Mouse (Mus musculus) c-Kit-positive CD71-positive TER-119-negative erythroid progenitor cells, embryonic 14.5 days (primary cell): ENCODE measurements around the gene Gpatch8.
"Not testable (repeated sequence)": the region's sequence is repeated elsewhere in the genome, so short reads cannot be mapped to it uniquely, and the experiment has no call there.

Source experiments
- DNase-seq: peaks from one replicate; pipeline ENCODE4 v3.0.0-alpha.2; 2013; ENCODE audit warnings: low read depth

Gene Gpatch8

DNA sequence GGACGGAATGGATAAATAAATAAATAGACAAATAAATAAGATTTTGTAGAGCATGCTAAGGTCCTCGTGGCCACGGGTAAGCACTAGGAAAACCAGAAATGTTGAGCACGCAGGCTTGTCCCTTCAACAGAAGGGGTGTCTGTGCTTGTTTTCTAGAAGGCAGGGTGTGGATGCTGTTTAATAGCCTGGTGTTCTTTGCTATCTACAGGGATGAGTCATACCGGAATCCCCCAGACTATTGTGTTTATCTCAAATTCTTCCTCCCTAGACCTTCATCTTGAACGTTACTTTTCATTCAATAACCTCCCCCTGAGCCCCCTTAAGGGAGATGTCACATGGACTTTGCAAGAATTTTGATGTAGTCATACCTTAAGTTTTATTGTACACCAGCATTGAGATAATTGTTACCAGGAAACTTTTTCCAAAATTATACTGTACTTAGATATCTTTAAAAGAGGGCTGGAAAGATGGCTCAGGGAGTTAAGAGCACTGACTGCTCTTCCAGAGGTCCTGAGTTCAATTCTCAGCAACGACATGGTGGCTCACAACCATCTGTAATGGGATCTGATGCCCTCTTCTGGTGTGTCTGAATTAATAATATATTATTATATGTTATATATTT, 12.7 kb upstream of the Gpatch8 start:
- DNase-seq, result no peak

DNA sequence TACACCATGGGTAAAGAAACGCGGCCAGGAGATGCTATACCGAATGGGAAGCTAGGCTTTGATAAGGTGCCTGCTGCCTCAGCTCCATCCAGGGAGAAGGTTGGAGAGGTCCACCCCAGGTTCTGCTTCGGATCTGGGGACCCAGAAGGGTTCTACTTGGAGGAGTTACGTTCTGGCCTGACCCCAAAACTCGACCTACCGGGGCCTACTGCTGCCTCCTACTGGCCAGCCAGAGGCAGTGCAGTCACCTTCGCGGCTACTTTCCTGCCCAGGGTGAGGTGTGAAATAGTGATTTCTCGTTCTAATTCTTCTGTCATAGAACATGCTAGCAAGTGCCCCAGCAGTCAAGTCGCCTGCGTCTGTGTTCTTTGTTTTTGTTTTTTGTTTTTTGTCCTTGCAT, 12.0 kb upstream of the Gpatch8 start:
- DNase-seq, result no peak

DNA sequence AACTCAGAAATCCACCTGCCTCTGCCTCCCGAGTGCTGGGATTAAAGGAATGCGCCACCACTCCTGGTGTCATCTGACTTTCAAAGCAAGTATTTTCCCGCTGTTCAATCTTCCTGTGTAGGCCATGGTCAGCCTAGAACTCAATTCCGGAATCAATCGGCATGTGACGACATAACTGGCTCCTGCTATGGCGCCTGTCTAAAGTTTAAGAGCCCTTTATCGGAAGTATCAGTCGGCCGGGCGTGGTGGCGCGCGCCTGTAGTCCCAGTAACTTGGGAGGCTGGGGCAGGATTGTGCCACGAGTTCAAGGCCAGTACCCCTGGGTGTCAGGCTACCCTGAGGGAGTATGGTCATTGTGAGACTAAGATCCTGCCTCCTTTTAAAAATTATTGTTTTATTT, 11.5 kb upstream of the Gpatch8 start:
- no peak for DNase-seq

DNA sequence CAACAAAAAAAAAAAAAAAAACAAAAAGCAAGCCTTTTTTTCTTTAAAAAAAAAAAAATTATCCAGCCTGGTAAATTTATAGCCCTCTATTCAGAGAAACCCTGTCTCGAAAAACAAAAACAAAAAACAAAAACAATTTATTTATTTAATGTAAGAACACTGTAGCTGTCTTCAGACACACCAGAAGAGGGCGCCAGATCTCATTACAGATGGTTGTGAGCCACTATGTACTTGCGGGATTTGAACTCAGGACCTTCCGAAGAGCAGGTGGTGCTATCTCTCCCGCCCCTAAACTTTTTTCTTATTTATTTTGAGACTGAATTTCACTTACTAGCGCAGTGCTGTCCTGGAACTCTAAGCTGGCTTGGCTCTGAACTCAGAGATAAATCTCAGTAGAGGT, 11.0 kb upstream of the Gpatch8 start:
- no peak for DNase-seq

DNA sequence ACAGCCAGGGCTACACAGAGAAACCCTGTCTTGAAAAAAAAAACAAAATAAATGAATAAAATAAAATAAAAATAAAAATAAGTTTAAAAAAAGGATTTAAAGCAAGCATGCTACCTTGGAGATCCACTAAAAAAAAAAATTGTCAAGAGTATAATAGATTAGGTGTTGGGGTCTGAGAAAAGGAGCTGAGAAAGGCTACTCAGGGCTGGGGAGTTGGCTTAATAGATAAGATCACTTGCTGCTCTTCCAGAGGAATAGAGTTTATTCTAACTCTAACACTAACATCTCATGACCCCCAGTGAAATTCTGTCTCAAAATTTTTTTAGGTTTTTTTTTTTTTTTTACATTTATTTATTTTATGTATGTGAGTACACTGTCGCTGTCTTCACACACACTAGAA, 10.1 kb upstream of the Gpatch8 start:
- no peak for DNase-seq

DNA sequence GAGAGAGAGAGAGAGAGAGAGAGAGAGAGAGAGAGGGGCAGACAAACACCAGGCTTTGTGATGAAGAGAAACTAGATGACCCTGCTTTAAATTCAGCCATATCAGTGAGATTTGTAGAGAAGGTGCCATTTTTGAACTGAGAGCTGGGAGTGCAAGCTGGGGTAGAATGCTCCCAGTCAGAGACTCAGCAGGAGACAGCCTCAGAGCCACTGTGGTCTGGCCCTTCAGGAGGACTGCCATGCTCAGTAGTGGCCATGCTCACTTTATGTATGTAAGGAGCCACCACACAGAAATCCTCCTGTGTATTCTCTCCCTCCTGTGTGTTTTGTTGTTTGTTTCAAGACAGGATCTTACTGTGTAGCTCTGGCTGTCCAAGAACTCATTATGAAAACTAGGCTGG, 9.5 kb upstream of the Gpatch8 start:
- no peak for DNase-seq

DNA sequence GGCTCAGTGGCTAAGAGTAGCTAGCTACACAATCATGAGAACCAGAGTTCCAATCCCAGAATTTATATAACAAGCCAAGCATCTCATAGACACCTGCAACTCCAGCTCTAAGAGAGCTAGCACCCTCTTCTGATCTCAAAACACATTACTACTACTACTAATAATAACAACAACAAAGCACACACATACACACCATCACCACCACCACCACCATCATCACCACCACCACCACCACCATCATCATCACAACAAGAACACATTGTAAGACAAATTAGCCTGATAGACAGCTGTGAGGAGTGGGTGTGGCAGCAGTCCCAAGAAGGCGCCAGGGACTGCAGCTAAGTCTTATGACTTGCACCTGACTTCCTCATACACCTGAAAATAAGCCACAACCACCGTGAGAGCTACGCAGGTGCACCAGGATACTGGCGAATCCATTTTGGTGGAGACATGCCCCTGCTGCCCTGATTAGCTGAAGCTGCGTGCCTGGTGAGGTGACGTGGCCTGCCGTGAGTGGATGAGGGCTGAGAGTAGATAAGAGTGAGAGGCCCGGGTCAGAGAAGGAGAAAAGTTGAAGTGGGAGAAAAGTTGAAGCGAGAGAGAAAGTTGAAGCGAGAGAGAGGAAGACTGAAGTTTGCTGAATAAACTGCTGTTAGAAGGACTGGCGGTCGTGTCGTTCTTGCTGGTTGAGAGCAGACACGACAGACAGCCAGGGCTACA, 8.9 kb upstream of the Gpatch8 start:
- DNase-seq, result not testable (repeated sequence)

DNA sequence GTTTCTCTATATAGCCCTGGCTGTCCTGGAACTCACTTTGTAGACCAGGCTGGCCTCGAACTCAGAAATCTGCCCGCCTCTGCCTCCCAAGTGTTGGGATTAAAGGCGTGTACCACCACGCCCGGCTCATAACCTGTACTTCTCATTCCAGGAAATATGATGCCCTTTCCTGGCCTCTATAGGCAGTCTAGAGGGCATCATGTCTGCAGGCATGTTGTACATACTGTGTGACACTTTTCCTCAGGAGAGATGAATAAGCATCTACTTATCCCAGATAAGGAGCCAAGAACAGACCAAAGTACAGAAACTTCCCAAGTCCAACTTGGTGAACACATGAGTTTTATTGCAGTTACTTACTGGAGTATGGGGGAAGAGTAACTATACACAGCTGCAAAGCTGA, 2.5 kb upstream of the Gpatch8 start:
- no peak for DNase-seq

DNA sequence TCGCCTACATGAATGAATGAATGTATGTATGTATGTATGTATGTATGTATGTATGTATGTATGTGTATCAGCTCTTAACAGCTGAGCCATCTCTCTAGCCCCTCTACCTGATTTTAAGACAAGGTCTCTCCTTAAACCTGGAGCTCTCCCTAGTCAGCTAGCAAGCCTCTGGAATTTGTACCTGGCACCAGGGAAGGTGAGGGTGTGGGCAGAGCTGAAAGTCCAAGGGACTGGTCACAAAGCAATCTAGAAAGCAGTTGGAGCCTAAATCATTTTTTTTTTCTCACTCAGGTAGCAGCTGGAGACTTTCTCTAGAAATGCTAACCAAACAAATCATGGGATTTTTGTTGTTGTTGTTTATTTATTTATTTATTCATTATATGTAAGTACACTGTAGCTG, 1.2 kb upstream of the Gpatch8 start:
- DNase-seq, result no peak

DNA sequence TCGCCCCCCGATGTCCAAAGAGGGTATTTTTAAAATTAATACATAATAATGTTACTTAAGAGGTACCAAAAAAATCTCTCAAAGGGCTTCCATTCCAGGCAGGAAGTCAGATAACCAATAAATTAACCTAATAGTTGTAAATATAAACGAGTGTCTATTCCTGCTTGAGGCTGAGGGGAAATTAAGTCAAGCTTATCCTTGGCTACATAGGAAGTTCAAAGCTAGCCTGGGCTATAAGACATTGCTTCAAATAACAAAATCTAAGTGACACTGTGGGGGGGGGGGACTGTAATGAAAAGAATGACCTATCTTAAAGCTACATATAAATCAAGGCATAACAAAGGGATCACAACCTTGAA, 503 bp upstream of the Gpatch8 start:
- DNase-seq, result no peak

DNA sequence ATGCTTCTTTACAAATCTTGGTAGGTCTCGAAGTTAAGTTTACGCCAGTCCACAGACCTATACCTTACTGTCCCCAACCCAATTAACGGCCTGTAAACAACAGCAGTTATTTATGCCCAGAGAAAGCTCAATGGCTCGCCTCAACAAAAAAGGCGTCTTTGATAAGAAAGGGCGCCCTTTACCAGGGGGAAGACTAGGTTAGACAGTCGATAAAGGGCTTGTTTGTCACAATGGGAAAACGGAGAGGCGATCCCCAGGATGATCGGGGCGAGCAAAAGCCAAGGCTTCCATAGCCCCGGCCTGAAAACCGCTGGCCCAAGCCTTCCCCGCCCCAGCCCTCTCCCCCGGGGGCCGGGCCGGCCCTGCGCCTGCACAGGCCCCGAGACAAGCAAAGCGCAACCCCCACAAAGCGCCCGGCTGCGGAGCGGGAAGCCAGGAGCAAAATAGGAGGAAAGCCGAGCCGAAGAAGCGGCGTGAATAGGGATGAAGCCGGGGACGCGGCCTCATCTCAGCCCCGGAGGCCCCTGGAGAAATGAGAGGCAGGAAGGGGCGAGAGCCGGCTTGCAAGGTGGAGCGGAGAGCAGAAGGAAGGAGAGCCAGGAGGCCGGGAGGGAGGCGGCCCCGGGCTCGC, 677 bp downstream of the Gpatch8 start:
- DNase-seq, result no peak

DNA sequence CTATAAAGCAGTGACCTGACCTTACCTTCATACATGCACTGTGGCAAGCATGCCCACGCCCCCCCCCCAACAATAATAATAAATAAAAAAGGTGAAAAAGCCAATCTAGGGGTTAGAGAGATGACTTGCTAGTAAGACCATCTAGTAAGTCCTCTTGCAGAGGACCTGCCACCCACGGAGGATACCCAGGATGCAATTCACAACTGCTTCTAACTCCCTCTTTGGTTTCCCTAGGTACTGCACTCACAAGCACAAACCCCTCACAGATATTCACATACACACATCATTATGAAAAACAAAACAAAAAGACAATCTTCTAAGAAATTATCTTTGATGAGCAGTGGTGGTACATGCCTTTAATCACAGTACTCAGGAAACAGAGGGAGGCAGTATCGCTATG, 4.1 kb downstream of the Gpatch8 start:
- DNase-seq, result no peak

DNA sequence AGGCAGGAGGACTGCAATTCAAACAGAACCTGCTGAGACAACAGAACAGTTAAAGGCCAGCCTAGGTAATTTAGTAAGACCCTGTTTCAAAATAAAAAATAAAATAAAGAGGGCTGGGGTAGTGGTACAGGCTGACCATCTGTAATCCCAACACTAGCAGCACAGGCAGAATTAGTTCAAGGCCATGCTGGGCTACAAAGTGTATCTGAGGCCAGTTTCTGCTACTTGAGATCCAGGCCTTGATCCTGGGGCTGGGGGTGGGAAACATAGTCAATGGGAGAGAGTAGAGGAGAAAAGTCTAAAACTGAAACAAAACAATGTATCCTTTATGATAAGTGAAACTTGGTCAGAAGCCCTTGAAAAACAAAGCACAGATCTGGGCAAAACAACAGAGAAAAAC, 5.0 kb downstream of the Gpatch8 start:
- no peak for DNase-seq

DNA sequence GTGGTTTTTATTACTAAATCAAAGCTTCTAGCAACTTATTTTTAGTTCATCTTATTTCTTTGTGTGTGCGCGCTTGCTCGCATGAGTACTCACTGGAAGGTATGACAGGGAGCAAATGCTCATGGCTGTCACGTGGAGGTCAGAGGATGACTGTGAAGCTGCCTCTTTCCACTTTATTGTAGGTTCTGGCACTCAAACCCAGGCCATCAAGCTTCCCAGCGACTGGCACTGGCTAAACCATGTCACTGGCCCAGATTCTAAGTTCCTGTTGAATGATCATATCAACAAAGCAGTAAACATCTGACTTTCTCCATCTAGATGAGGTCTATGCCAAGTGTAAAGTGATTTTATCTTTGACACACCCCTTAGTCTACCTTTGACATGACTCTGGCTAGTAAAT, 14.7 kb downstream of the Gpatch8 start:
- DNase-seq, result no peak

DNA sequence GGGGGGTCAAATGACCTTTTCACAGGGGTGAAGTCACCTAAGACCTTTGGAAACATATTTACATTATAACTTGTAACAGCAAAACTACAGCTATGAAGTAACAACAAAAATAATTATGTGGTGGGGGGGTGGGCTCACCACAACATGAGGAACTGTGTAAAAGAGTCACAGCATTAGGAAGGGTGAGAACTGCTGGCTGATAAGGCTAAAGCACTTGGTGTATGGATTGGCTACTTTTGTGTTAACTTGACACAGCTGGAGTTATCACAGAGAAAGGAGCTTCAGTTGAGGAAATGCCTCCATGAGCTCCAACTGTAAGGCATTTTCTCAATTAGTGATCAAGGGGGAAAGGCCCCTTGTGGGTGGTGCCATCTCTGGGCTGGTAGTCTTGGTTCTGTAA, 15.9 kb downstream of the Gpatch8 start:
- DNase-seq, result not testable (repeated sequence)

DNA sequence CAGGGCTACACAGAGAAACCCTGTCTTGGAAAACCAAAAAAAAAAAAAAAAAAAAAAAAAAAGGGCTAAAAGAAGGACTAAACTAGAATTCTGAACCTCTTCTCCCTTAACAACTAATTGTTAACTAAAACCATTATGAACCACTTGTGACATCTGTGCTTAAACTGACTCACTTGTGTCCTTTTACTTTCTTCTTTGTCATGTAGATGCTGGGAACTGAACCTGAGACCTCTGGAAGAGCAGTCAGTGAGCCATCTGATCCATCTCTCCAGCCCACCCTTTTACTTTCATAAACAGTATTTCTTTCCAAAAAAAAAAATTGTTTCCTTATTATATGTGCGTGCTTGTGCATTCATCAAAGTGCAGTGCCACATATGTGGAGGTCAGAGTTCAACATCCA, 16.5 kb downstream of the Gpatch8 start:
- no peak for DNase-seq

DNA sequence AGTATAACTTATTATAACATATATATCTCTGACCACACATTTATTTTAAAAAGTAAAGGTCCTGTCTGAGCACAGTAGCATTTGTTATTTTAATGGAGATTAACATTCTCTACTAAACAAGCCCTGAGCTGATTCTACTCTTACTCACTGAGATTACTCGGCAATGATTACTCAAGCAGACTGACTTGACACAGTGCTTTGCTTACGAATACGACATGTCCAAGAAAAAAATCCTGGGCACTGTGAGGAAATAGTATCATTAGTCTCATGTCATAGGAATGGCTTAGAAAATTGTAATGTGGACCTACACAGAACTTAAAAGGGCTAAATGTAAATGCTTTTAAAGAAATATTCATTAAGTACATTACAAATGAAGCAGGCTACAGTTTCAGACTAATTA, 20.0 kb downstream of the Gpatch8 start:
- DNase-seq, result no peak

DNA sequence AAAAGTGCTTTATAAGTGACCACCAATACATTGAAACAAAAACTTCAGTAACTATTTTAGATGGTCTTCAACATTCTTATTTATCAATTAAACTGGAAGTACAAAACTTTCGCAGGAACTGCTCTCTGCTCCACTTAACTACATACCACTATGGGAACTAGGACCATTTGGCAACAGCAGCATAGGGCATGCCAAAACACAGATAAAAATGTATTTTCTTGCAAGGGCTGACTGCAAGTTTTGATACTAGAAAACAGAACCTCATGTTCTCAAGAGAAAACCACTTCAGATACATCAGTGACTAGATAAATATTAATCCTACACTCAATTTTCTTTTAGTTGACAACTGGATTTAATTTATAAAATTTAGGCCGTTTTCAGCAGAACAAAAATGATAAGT, 22.1 kb downstream of the Gpatch8 start:
- no peak for DNase-seq

DNA sequence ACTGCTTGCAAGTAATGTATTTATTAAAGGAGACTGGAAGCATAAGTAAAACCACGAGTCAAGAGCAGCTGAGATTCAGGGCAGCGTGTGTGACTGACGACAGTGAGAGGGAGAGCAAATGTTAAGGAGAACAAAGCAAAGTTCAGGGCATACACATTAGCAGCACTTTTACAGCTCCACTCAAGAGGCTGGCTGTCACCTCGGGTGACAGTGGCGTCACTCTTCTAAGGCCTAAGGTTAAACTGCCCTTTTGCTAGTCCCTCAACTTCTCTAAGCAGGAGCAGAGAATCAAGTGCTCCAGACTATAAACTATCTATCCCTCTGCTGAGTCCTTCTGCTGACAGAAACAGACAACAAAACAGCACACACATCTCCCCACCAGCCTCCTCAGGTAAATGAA, 24.8 kb downstream of the Gpatch8 start:
- DNase-seq, result no peak

DNA sequence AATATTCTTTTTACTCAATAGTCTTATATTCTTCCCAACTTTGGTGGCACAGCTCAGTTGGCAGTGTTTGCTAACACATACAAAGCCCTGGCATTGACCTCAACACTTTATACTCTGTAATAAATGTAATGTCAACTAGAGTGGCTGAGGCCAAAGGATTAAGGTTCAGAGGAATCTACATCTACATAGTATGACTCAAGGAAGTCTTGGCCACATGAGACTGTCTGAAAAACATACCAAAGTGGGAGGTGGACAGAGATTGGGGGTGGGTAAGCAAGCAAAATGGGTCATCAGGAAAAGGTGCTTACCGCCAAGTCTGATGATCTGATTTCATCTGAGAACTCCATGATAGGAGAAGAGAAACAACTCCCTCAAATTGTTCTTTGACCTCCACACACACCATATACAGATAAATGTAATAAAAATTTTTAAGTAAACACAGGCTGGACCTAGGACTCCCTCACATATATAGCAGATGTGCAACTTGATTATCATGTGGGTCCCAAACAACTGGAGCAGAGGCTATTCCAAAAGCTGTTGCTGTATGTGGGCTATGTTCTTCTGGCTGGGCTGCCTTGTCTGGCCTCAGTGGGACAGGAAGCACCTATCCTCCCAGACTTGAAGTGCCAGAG, 41.3 kb downstream of the Gpatch8 start:
- no peak for DNase-seq

DNA sequence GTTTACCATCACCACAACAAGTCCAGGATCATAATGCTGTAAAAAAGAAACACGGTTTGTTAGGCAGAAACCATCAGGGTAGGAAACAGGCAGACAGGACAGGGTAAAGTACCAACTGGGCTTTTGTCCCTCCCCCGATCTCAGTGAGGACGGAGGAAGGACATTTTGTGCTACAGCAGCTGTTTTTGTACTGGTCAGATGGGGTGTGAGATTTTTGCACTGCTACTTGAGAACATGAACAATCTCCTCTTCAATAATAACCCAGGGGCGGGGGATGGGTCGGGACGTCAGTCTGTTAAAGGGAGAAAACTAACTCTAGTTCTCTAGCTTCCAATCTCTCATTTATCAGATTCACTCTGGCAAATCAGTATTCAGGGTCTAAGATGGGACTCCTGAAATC, 46.0 kb downstream of the Gpatch8 start:
- no peak for DNase-seq

DNA sequence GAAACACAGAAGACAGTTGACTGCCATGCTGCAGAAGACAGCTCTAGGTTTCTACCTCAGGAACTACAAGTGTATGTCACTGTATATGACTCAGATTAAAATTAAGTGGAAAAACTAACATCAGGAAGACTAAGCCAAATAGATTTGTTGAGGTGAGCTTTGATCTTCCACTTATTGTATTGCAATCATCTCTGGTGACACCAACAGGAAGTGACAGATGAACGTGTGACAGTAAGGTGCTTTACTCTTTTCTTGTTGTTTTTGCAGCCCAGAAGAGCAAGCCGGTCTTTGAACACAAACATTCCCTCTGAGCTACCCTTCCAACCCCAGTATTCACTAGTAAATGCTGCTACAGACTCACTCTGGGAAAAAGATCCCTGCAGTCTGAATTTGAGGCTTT, 59.5 kb downstream of the Gpatch8 start:
- DNase-seq, result no peak

DNA sequence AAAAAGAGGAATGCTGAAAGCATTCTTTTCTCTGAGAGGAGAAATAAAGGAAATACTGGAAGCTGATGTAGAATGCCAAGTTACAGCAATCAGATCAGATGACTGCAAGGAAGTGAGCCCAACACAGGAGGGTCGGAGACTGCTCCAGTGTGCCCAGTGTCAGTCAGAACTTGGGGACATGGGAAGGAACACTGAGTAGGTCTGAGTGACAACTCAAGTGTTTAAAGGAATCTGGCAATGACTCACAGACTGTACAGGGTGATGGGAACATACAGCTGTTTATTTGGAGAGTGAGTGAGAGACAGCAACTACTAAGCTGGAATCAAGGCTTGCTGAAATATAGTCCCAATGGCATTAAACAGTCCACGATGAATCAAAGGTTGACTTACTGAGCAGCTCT, 60.0 kb downstream of the Gpatch8 start:
- DNase-seq, result no peak
